Mouse (Mus musculus) heart, embryonic 14.5 days (tissue): ENCODE results near the gene Dpysl4. TPM values are rescaled to one million over a fixed set of nuclear protein-coding genes. Genes with fewer than 3 reads are reported as not detected.

Experiments used
- ATAC-seq: fragments of 200-750 bp; cut with Nextera tagmentation; 2 replicates; pipeline ENCODE4 v1.8.0; 2017; ENCODE audit warnings: low read depth, moderate TSS enrichment; ENCODE audit not compliant: insufficient number of reproducible peaks, insufficient read depth, low FRiP score
- H3K27ac ChIP-seq, 2 experiments: fragments of 200-500 bp in 1 of 2; fragments of 300-500 bp in 1 of 2; sonication (generic) in 1 of 2; replicated peaks in 1 of 2; 2 replicates each; pipeline ENCODE4 v1.5.1; 2012 to 2014; ENCODE audit warnings: low read depth in 2 of 2, low read length in 2 of 2, control low read depth in 1 of 2, mild to moderate bottlenecking in 1 of 2, mixed read lengths in 1 of 2; ENCODE audit not compliant: control insufficient read depth in 1 of 2, insufficient read depth in 1 of 2
- H3K27me3 ChIP-seq: fragments of 300-500 bp; sonication (generic); 2 replicates; pipeline ENCODE4 v1.6.1; 2014; ENCODE audit warnings: mild to moderate bottlenecking, low read length, control low read depth; ENCODE audit not compliant: control insufficient read depth, insufficient read depth
- H3K36me3 ChIP-seq: fragments of 300-500 bp; sonication (generic); 2 replicates; pipeline ENCODE4 v1.6.1; 2014; ENCODE audit warnings: mild to moderate bottlenecking, control low read depth, low read length, mixed read lengths; ENCODE audit not compliant: control insufficient read depth, insufficient read depth
- H3K4me1 ChIP-seq, 2 experiments: fragments of 200-500 bp in 1 of 2; fragments of 300-500 bp in 1 of 2; sonication (generic) in 1 of 2; 2 replicates each; pipeline ENCODE4 v1.6.1; 2012 to 2014; ENCODE audit warnings: low read length in 2 of 2, control low read depth in 1 of 2, mixed read lengths in 1 of 2; ENCODE audit not compliant: control insufficient read depth in 2 of 2, insufficient read depth in 2 of 2
- H3K4me2 ChIP-seq: fragments of 300-500 bp; sonication (generic); 2 replicates; pipeline ENCODE4 v1.6.1; 2014; ENCODE audit warnings: mild to moderate bottlenecking, low read length
- H3K4me3 ChIP-seq, 2 experiments: fragments of 200-500 bp in 1 of 2; fragments of 300-500 bp in 1 of 2; sonication (generic) in 1 of 2; 2 replicates each; pipeline ENCODE4 v1.5.1; 2012 to 2014; ENCODE audit warnings: low read length in 2 of 2, mild to moderate bottlenecking in 2 of 2, control low read depth in 1 of 2, low read depth in 1 of 2, moderate library complexity in 1 of 2; ENCODE audit not compliant: control insufficient read depth in 1 of 2, insufficient read depth in 1 of 2
- H3K9ac ChIP-seq: fragments of 300-500 bp; sonication (generic); 2 replicates; pipeline ENCODE4 v1.6.1; 2014; ENCODE audit warnings: mild to moderate bottlenecking, low read length
- H3K9me3 ChIP-seq: fragments of 300-500 bp; sonication (generic); 2 replicates; pipeline ENCODE4 v1.6.1; 2016; ENCODE audit warnings: low read length, control low read depth; ENCODE audit not compliant: control insufficient read depth
- WGBS: fragments of 180-500 bp; shearing (Covaris S2); extraction: QIAGEN DNeasy Blood & Tissue Kit; methylation state at CpG from one replicate; pipeline ENCODE4 v1.1.7; 2014; 5-methylcytosine and 5-hydroxymethylcytosine counted together
- polyA plus RNA-seq: library from polyadenylated mRNA; unstranded; fragments of >200 nt; fragmentation: Nextera tagmentation; extraction: Ambion mirVana; gene quantifications from 2 replicates; pipeline ENCODE4 v1.2.1, GENCODE M21; 2014

Dpysl4 gene
- polyA plus RNA-seq, 1 experiment from 2014 or later = 2.7 TPM

DNA sequence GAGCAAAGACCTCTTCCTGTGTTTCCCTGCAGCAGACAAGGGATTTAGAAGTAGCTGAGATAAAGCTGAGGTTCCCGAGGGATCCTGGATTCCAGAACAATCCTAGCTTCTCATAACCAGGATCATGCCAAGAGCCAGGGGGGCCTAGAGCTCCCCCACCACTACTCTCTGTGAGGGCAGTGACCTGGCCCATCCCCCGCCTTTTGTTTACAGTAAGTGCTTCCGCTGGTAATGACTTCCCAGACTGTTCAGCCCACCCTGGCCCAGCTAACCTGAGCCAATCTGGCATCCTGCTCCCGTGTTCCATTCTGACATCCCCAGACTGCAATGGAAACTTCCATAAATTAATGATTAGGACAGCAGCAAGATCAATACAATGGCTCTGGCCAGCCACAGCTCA is 61.6 kb downstream of the Dpysl4 start:
- ATAC-seq = no peak
- Histone ChIP-seq H3K9ac (no peak overlapping the region), H3K4me3 (no peak overlapping the region), H3K4me1 (peaks cover 0 to 3% of the 10 kb centered on the region in 2 experiments; a peak in 2 of 4 replicates), H3K27ac (no peak overlapping the region), H3K36me3 (no peaks in the 10 kb centered on the region), H3K4me2 (no peak overlapping the region), H3K27me3 (peaks cover 21% of the 10 kb centered on the region), H3K9me3 (no peaks in the 10 kb centered on the region)
- 44% methylated on average over 4 of the region's 4 CpGs for WGBS

DNA sequence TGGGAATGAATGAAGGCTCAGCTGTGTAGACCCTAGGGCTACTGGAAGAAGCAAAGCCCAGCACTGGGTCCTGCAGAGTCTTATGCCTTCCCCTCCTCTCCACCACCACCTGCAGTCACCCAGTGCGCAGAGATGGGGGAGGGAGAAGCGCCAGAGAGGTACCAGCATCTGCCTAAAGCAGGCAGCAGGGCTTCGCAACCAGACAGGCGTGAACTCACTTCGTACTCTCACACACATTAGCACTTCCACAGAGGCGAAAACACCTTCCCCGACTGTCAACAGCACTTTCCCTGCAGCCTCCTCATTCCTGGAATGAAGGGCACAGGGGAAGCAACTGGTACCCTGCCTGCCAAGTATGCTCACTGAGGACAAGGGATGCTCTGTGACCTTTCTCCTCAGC is 63.6 kb downstream of the Dpysl4 start:
- no peaks in the 10 kb centered on the region for H3K9me3 ChIP-seq
- H3K4me2 ChIP-seq = no peak overlapping the region
- peaks cover 0 to 3% of the 10 kb centered on the region in 2 experiments; a peak in 2 of 4 replicates for H3K4me1 ChIP-seq
- ATAC-seq = no peak
- H3K36me3 ChIP-seq = no peaks in the 10 kb centered on the region
- peaks cover 28% of the 10 kb centered on the region for H3K27me3 ChIP-seq
- 19% methylated on average over 7 of the region's 7 CpGs for WGBS
- H3K27ac ChIP-seq = no peak overlapping the region
- no peak overlapping the region for H3K4me3 ChIP-seq
- H3K9ac ChIP-seq = no peak overlapping the region

DNA sequence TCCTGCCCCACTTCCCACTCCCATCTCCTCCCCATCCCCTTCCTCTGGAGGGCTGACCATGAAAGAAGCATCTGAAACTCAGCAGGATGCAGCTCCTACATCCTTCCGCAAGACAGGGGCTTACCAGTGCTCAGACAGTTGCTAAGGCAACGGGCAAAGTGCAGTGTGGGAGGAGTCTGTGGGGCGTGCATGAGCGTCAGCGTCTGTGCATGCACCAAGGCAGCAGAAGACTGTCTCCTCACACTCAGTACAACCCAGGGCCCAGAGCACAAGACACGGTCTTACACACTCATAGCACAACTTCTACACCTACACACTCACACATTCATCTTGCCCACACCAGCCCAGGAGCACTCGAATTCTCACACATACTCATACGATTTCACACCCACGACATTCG is 65.3 kb downstream of the Dpysl4 start:
- H3K27me3 ChIP-seq = peaks cover 32% of the 10 kb centered on the region
- no peak for ATAC-seq
- 37% methylated on average over 10 of the region's 10 CpGs for WGBS

More for the DNA sequence above, 65.3 kb downstream of the Dpysl4 start:
- no peaks in the 10 kb centered on the region for H3K36me3 ChIP-seq
- no peak overlapping the region for H3K4me3 ChIP-seq
- no peak overlapping the region for H3K9ac ChIP-seq
- H3K27ac ChIP-seq = no peak overlapping the region
- no peaks in the 10 kb centered on the region for H3K9me3 ChIP-seq
- H3K4me2 ChIP-seq = no peak overlapping the region
- H3K4me1 ChIP-seq = peaks cover 0 to 3% of the 10 kb centered on the region in 2 experiments; a peak in 1 of 4 replicates

Other genes starting within 250 kb of the Dpysl4 start
- gene Ppp2r2d, start 239.9 kb upstream of the Dpysl4 start, polyA plus RNA-seq = 37.5 and 38.1 TPM in 2 replicates
- 16.3 and 16.7 TPM in 2 replicates for gene Mapk1ip1, start 239.7 kb upstream of the Dpysl4 start, polyA plus RNA-seq
- gene Bnip3, start 176.5 kb upstream of the Dpysl4 start, polyA plus RNA-seq = 265 and 313 TPM in 2 replicates
- gene Jakmip3, start 145.3 kb upstream of the Dpysl4 start, polyA plus RNA-seq = 0.05 and 0.14 TPM in 2 replicates
- 2.7 and 4.8 TPM in 2 replicates for gene Lrrc27, start 127.0 kb downstream of the Dpysl4 start, polyA plus RNA-seq
- 0.19 TPM in 1 of 2 replicates, not detected in the other for gene Stk32c, start 127.3 kb downstream of the Dpysl4 start, polyA plus RNA-seq
- gene Pwwp2b, start 162.5 kb downstream of the Dpysl4 start, polyA plus RNA-seq = 6.9 and 7.4 TPM in 2 replicates